Mouse (Mus musculus) spleen, adult 2 months (tissue): ENCODE results near the gene Chn1.

Source experiments
- CTCF ChIP-seq: fragments of 200-500 bp; IDR thresholded peaks from 2 replicates; pipeline ENCODE4 v1.5.1; 2011; ENCODE audit warnings: mild to moderate bottlenecking, inconsistent platforms; ENCODE audit not compliant: insufficient read depth, insufficient read length, insufficient replicate concordance; ENCODE audit errors: extremely low read depth
- POLR2A ChIP-seq: fragments of 200-500 bp; IDR thresholded peaks from 2 replicates; pipeline ENCODE4 v1.6.1; 2011; ENCODE audit warnings: low read depth, low read length, inconsistent platforms

DNA sequence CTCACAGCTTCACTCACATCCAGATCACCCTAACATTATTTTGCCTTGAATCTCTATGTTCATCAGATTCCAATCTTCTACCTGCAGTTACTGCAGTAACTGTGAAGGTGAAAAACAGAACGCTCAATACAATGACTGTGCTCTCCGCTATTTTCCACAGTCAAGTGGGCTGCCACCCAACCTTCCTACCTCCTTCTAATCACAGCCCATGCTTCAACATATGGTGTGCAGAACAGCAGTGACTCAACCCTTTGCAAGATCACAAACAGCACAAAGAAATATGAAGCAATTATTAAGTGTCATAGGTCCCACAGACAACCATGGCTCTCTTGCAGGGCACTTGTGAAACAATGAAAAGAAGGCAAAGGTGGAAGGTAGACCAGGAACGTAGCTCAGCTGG is 33.9 kb downstream of the Chn1 start:
- TF ChIP-seq CTCF (no peak), POLR2A (no peak)
